Mouse (Mus musculus) urinary bladder, adult 2 months (tissue): ENCODE measurements around the gene Unc13b. TPM values are rescaled to one million over a fixed set of nuclear protein-coding genes. Genes with fewer than 3 reads are reported as not detected.

Experiments
- DNase-seq: peaks from one replicate; pipeline ENCODE4 v3.0.0; 2022; ENCODE audit warnings: low spot score
- polyA plus RNA-seq: library from polyadenylated mRNA; depleted of rRNA; stranded (reverse); fragments of >200 nt; gene quantifications from 2 replicates; pipeline ENCODE4 v1.2.3, GENCODE M21; 2012

Unc13b gene
- polyA plus RNA-seq, 1 experiment, result 9.9 TPM

- DNase-seq, result no peak
Measured at GRCm38 (mm10) chr4:43037860-43038566, 20.7 kb upstream of the Unc13b start.

DNA sequence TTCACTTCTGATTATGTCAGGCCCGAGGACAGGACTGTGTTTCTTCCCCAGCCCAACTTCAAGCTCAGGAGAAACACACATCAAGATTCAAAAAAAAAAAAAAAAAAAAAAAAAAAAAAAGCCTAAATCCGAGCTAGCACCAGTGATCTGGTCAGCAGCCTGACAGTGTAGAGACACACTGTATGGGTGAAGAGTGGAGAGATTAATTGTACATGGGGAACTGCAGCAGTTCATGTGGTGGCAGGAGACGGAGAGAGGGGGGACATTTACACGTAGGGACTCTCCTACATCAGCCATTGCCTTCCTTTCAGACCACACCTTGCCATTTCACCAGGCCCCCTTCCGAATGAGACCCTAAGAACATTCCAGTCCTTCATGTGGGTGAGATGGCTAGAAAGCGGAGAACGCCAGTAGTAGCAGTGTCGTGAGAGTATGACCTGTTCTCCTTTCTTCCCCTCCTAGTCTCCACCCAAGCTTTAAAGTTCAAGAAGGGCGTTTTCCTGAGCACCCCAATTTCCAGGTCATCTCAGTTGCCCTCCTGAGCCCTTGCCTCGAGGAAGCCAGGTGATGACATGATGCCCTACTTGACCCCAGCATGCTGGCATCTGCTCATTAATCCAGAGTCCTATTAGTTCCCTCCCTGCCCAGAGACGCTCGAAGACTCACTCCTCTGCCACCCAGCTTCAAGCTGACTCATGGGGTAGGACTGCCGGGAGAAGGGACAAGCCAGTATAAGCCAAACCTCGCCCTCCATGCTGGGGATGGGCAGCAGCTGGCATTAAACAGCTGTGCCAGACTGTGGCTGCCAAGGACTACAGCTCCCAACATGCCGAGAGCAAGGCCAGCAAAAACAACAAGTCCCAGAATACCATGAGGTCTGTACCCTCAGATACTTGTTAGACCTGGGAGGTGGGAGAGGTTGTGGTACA, 19.9 kb upstream of the Unc13b start:
- DNase-seq, result no peak

GRCm38 (mm10) chr4:43039609-43040008, 19.1 kb upstream of the Unc13b start:
- DNase-seq, result no peak

GRCm38 (mm10) chr4:43040114-43040572, 18.6 kb upstream of the Unc13b start:
- DNase-seq, result peak; percentile 79

- DNase-seq, result no peak
Measured at GRCm38 (mm10) chr4:43040881-43041547, 17.7 kb upstream of the Unc13b start.

GRCm38 (mm10) chr4:43043644-43044357, 15.0 kb upstream of the Unc13b start:
- DNase-seq, result no peak

- no peak for DNase-seq
Measured at GRCm38 (mm10) chr4:43044673-43045072, 14.1 kb upstream of the Unc13b start.

DNA sequence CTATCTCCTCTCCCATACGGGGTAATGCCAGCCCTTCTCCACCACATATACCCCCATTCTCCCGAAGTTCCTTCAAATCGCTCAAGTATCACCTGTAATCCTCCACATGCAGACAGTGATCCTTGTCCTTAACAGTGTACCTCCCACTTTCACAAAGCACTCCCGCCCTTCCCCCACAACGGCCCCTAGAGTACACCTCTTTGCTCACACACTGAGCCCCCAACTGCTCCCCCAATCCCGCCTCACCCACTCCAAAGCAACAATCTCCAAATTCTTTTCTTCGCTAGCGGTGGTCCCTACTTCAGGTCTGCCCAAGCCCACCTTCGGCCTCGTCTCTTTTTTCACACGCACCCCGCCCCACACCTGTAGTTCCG, 13.5 kb upstream of the Unc13b start:
- no peak for DNase-seq

GRCm38 (mm10) chr4:43045659-43046302, 13.0 kb upstream of the Unc13b start, which contains the start of gene Fam214b:
TSS of gene Fam214b (minus strand) at chr4:43046220.
- DNase-seq, result peak; percentile 80

- no peak for DNase-seq
Measured at GRCm38 (mm10) chr4:43046607-43047006, 12.1 kb upstream of the Unc13b start.

- DNase-seq, result no peak
Measured at GRCm38 (mm10) chr4:43047231-43047630, 11.5 kb upstream of the Unc13b start.

GRCm38 (mm10) chr4:43052627-43053026, 6.1 kb upstream of the Unc13b start:
- no peak for DNase-seq

DNA sequence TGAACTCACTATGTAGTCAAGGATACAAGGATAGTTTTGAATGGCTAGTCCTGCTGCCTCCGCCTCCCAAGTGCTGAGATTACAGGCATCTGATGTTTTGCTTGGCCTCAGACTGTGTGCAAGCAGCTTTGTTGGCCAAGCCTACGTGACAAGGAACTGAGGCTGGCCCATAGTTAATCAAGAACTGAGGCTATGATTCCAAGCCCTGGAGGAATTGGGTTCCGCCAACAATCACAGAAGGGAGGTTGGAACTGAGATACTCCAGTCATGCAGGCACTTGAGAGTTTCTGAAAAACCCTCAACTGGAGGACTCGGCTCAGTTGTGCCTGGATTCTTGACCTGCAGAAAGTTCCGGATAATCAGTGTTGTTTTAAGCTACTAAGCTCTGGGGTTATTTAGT, 1.1 kb upstream of the Unc13b start:
- DNase-seq, result no peak

- no peak for DNase-seq
Measured at GRCm38 (mm10) chr4:43058392-43058752, 381 bp upstream of the Unc13b start.

DNA sequence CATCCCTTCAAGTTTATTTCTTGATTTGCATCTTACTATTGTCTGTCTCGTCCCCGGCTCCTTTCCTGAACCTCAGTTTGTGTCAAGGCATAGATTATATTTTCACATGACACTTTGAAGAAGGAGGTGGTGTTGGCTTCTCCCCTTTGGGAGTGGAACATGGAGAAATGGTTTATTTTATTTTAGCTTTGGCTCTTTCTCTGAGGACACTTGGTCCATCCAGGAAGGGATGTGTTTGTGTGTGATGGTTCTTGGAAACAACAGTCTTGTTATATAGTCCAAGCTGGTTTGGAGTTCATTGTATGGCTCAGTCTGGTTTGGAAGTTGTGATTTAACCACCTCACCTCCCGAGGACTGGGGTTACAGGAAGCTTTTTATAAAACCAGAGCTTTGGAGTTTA, 944 bp downstream of the Unc13b start:
- no peak for DNase-seq

DNA sequence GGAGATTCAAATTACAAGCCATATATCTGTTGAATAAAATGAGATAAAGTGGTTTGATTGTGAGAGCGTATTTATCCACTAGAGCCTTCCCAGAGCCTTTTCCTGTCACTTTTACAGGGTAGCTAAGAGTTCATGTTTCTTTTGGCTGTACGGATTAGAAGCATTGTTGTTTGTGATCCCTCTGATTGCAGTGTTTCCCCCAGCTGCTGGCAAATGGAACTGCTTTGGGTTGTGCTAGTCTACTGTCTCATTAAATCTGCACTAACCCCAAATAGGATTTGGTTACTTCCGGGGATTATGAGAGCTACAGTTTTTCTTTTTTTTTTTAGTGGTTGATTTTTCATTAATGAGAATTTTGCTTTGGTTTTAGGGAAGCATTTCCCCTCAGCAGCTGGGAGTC, 1.5 kb downstream of the Unc13b start:
- no peak for DNase-seq

- no peak for DNase-seq
Measured at GRCm38 (mm10) chr4:43065471-43065870, 6.7 kb downstream of the Unc13b start.

GRCm38 (mm10) chr4:43074923-43075322, 16.2 kb downstream of the Unc13b start:
- DNase-seq, result no peak

DNA sequence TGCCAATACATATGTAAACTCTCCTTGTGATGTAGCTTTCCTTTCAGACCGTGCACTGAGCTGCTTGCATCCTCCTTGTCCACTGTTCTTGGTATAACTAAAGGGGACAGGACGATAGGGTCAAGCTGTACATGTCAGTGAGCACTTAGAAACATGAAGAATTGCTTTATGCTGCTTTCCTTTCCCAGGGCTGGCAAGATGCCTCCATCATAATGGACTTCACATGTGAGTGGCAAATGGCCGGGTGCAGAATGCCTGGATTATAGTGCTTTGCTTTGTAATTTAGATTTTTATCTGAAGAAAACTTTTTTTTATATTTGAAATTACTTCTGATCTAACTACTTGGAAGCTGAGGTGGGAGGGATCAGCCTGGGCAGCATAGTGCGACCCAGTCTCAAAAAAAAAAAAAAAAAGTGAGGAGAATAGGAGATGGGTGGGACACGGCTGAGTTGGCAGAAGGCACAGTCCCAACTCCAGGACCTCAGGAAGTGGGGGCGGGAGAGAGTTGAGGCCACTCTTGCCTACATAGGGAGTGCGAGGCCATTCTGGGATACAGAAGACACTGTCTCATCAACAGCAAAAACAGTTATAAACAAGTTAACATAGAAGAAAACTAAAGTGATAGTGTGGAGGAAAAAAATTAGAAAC, 19.4 kb downstream of the Unc13b start:
- DNase-seq, result no peak

- DNase-seq, result no peak
Measured at GRCm38 (mm10) chr4:43082458-43082857, 23.7 kb downstream of the Unc13b start.

- DNase-seq, result no peak
Measured at GRCm38 (mm10) chr4:43089950-43090349, 31.2 kb downstream of the Unc13b start.
